Mouse (Mus musculus) kidney, embryonic 16.5 days (tissue): Measurements from ENCODE around the gene Strbp. TPM values are rescaled to one million over a fixed set of nuclear protein-coding genes. Genes with fewer than 3 reads are reported as not detected.

Experiments used
- ATAC-seq: fragments of 200-750 bp; cut with Nextera tagmentation; 2 replicates; pipeline ENCODE4 v1.8.0; 2017; ENCODE audit warnings: moderate TSS enrichment; ENCODE audit not compliant: low FRiP score, low TSS enrichment
- H3K27ac ChIP-seq: fragments of 300-500 bp; sonication (generic); 2 replicates; pipeline ENCODE4 v1.5.1; 2014; ENCODE audit warnings: low read length
- H3K27me3 ChIP-seq: fragments of 300-500 bp; sonication (generic); 2 replicates; pipeline ENCODE4 v1.6.1; 2014; ENCODE audit warnings: low read length, control low read depth, mixed read lengths; ENCODE audit not compliant: insufficient read depth
- H3K36me3 ChIP-seq: fragments of 300-500 bp; sonication (generic); 2 replicates; pipeline ENCODE4 v1.6.1; 2014; ENCODE audit warnings: low read length, control low read depth, mixed read lengths; ENCODE audit not compliant: insufficient read depth
- H3K4me1 ChIP-seq: fragments of 300-500 bp; sonication (generic); 2 replicates; pipeline ENCODE4 v1.6.1; 2014; ENCODE audit warnings: low read length, control low read depth, mixed read lengths; ENCODE audit not compliant: insufficient read depth
- H3K4me2 ChIP-seq: fragments of 300-500 bp; sonication (generic); replicated peaks from 2 replicates; pipeline ENCODE4 v1.6.1; 2014; ENCODE audit warnings: low read depth, low read length
- H3K4me3 ChIP-seq: fragments of 300-500 bp; sonication (generic); 2 replicates; pipeline ENCODE4 v1.5.1; 2014; ENCODE audit warnings: mild to moderate bottlenecking, low read length
- H3K9ac ChIP-seq: fragments of 300-500 bp; sonication (generic); replicated peaks from 2 replicates; pipeline ENCODE4 v1.6.1; 2014; ENCODE audit warnings: low read length
- H3K9me3 ChIP-seq: fragments of 300-500 bp; sonication (generic); 2 replicates; pipeline ENCODE4 v1.6.1; 2016; ENCODE audit warnings: low read length, control low read depth
- WGBS: fragments of 180-500 bp; shearing (Covaris S2); extraction: QIAGEN DNeasy Blood & Tissue Kit; methylation state at CpG from one replicate; pipeline ENCODE4 v1.1.7; 2014; 5-methylcytosine and 5-hydroxymethylcytosine counted together
- polyA plus RNA-seq: library from polyadenylated mRNA; unstranded; fragments of >200 nt; fragmentation: Nextera tagmentation; extraction: Ambion mirVana; gene quantifications from 2 replicates; pipeline ENCODE4 v1.2.1, GENCODE M21; 2015

The Strbp gene
- polyA plus RNA-seq, 1 experiment from 2014 or later: 38.7 TPM

DNA sequence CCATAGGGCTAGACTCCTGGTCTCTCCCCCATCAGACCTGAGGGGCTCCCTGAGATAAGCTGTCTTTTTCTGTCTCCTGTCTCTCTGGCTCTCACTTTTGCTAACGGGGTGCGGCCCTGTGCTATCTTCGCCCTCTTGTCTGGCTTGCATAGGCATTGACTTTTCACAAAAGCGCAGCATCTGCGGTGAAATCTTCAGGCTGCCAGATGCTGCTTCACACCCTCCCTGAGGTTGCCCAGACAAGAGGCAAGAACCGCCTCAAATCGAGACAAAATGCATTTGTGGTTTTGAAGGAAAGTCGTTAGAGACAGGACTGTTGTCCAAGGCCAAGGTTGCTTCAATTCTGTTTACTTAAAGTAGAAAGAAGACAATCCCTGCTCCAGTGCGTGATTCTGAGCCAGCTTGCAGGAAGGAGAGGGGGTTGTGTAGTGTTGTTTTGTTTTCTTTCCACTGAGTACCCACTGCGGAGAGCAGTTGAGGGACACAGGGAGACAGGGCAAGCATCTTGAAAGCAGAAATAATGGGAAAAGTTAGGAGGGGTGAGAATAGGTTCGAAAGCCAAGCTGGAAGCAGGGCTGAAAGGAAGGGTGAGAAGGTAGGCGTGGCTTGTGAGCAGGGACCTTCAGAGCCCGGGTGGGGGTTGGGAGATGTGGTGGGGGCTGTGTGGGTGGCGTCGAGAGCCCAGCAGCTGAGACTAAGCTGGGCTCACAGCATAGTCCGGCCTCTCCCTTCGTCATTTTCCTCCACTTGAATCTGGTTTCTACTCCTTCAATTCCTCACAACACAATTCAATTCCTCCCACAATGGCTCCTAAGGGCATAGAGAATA is 31.5 kb upstream of the Strbp start:
- Histone ChIP-seq H3K36me3 (no peaks in the 10 kb centered on the region), H3K4me2 (peak overlapping the region; percentile 46), H3K4me1 (peaks cover 10% of the 10 kb centered on the region), H3K9ac (0 out of 2 replicates have a peak overlapping the region, but pooled peaks have one; percentile 25), H3K9me3 (no peaks in the 10 kb centered on the region), H3K4me3 (peak overlapping the region; percentile 12; the same call in 1 of the 2 replicates), H3K27me3 (no peaks in the 10 kb centered on the region), H3K27ac (no peak overlapping the region)
- 24% methylated on average over 17 of the region's 17 CpGs for WGBS
- peak; percentile 78 for ATAC-seq

- Histone ChIP-seq H3K27me3 (no peaks in the 10 kb centered on the region), H3K9me3 (no peaks in the 10 kb centered on the region), H3K27ac (no peak overlapping the region), H3K4me3 (no peak overlapping the region), H3K4me2 (no peak overlapping the region), H3K36me3 (no peaks in the 10 kb centered on the region), H3K4me1 (peaks cover 10% of the 10 kb centered on the region), H3K9ac (no peak overlapping the region)
- 84% methylated on average over 5 of the region's 5 CpGs for WGBS
- no peak for ATAC-seq
Observed at GRCm38 (mm10) chr2:37731241-37731801, 27.7 kb upstream of the Strbp start.

DNA sequence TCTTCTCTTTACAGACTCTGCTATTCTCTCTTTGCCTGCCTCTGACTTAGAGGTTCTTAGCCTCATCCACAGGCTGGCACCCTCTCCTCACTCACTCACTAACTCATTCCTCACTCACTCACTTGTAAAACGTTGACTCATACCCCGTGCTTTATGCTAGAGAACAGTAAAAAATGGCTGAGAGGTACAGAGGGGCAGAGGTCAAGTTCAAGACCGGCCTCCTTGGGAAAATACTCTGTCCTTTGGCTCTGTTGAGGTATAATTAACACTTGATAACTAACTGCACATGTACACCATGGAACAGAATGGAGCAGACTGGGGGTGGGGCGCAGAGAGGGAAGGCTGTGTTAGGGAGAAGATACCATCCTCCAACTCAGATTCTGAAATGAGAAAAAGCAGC is 20.6 kb upstream of the Strbp start:
- Histone ChIP-seq H3K9me3 (no peaks in the 10 kb centered on the region), H3K27me3 (no peaks in the 10 kb centered on the region), H3K4me2 (no peak overlapping the region), H3K4me1 (no peaks in the 10 kb centered on the region), H3K9ac (no peak overlapping the region), H3K36me3 (no peaks in the 10 kb centered on the region), H3K27ac (no peak overlapping the region), H3K4me3 (no peak overlapping the region)
- WGBS: 44% methylated on average over 4 of the region's 4 CpGs
- ATAC-seq: 0 out of 2 replicates have a peak, but pooled peaks have one; percentile 63

DNA sequence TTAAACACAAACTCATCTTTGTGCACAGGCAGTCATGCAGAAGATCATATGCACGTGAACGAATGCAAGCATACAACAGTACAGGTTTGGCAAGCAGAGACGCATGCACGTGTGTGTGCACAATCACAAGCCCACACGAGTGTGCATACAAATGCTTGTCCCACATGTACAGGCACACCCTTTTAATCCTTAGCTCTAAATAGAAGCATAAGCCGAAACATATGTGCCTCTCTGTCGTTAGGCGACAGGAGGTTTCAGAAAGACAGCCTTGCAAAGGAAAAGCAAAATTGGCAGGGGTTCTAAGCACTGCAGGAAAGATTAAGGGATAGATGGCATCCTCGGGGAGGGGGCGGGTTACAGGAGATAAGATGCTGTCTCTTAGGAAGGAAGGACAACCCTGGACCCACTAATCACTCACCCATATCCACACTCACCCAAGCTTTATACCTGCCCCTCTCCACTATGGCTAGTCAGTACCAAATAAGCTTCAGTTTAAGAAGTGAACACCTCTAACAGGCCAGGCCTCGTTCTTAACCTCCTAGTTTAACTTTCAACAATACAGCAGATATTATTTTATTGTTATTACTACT is 19.9 kb upstream of the Strbp start:
- H3K4me1 ChIP-seq: no peaks in the 10 kb centered on the region

GRCm38 (mm10) chr2:37722674-37723465 is 19.2 kb upstream of the Strbp start:
- H3K4me2 ChIP-seq: no peak overlapping the region
- no peaks in the 10 kb centered on the region for H3K36me3 ChIP-seq
- no peak overlapping the region for H3K9ac ChIP-seq
- no peak overlapping the region for H3K27ac ChIP-seq
- no peak for ATAC-seq
- WGBS: 79% methylated on average over 14 of the region's 14 CpGs
- no peak overlapping the region for H3K4me3 ChIP-seq
- no peaks in the 10 kb centered on the region for H3K4me1 ChIP-seq
- H3K27me3 ChIP-seq: no peaks in the 10 kb centered on the region
- no peaks in the 10 kb centered on the region for H3K9me3 ChIP-seq

More for the DNA sequence above, 19.9 kb upstream of the Strbp start:
- H3K4me3 ChIP-seq: no peak overlapping the region
- H3K27me3 ChIP-seq: no peaks in the 10 kb centered on the region
- H3K4me2 ChIP-seq: no peak overlapping the region
- H3K36me3 ChIP-seq: no peaks in the 10 kb centered on the region
- no peak for ATAC-seq
- no peaks in the 10 kb centered on the region for H3K9me3 ChIP-seq
- no peak overlapping the region for H3K9ac ChIP-seq
- no peak overlapping the region for H3K27ac ChIP-seq
- 76% methylated on average over 11 of the region's 11 CpGs for WGBS

DNA sequence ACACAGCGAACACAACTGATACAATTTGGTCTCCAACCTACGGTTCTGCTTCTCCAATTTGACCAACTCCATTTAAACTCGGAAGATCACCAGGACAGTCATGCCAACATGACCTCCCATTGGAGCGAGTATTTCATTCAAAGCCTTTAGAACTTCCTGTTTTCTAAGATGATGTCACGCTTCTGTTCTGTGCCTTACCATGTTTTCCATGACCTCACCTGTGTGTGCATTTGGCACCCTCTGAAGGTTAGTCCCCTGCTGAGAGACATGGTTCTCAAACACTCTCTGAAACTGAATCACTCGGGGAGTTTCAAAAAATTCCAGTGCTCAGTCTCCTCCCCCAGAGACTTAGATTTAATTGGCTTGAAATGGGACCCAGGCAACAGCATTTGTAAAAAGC is 12.6 kb upstream of the Strbp start:
- Histone ChIP-seq H3K4me3 (no peak overlapping the region), H3K4me1 (no peaks in the 10 kb centered on the region), H3K27ac (no peak overlapping the region), H3K4me2 (no peak overlapping the region), H3K36me3 (no peaks in the 10 kb centered on the region), H3K9me3 (no peaks in the 10 kb centered on the region), H3K27me3 (no peaks in the 10 kb centered on the region), H3K9ac (no peak overlapping the region)
- 79% methylated on average over 6 of the region's 6 CpGs for WGBS
- no peak for ATAC-seq

DNA sequence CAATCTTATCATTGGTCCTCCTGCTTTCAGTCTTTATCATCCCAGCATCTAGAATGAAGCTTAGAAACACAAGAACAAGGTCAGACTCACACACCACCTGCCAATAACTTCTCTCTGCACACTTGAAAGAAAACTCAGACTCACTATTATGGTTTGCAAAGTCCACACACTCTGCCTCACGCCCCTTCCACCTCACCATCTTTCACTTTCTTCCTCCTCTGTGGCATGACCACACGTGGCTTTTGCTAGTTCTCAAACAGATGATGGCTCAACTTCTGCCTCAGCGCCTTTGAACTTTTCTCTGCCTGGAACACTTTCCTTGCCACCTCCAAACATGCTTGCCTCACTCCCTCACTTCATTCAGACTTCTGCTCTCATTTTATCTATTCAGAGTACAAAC is 11.7 kb upstream of the Strbp start:
- Histone ChIP-seq H3K9ac (no peak overlapping the region), H3K27me3 (no peaks in the 10 kb centered on the region), H3K9me3 (no peaks in the 10 kb centered on the region), H3K4me3 (no peak overlapping the region), H3K36me3 (no peaks in the 10 kb centered on the region), H3K4me2 (no peak overlapping the region), H3K27ac (no peak overlapping the region), H3K4me1 (no peaks in the 10 kb centered on the region)
- WGBS: 79% methylated on average over 3 of the region's 3 CpGs
- ATAC-seq: no peak

DNA sequence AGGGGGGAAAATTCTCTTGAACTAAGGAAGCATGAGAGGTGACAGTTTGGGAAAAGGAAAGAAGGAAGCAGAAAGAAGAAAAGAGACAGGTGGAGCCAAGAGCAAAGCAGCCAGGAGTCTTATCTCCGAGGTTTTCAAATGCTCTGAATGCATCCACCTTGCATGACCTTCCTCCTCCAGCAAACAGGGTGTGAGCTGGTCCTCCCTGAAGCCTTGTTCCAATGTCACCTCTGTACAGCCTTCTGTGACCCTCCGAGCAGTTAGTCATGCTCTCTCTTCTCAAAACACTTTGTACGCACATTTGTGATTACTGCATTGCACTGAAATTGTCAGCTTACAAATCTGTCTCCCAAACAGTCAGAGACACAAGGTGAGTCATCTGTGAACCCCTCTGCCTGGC is 9.4 kb upstream of the Strbp start:
- Histone ChIP-seq H3K9ac (no peak overlapping the region), H3K4me3 (no peak overlapping the region), H3K4me2 (no peak overlapping the region), H3K4me1 (no peaks in the 10 kb centered on the region), H3K36me3 (no peaks in the 10 kb centered on the region), H3K27ac (no peak overlapping the region), H3K27me3 (no peaks in the 10 kb centered on the region), H3K9me3 (no peaks in the 10 kb centered on the region)
- ATAC-seq: no peak
- 64% methylated on average over 3 of the region's 3 CpGs for WGBS

DNA sequence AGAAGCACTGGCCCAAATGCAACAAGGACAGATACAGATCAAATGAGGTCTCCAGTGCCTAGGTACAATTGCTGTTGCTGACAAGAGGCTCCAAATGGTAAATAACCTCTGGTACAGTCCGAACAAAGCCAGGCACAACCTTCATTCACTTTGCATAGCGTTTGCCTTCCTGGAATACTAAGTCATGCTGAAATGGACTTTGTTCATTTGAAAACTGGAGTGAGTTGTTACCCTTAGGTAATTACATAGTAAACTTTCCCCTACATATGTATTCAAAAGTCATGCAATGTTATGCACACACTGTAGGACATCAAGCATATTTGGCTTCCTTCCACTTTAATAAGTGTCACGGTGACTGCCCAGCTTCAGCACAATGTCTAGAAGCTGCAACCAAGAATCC is 5.2 kb upstream of the Strbp start:
- WGBS: 84% methylated on average over 3 of the region's 3 CpGs

More for the DNA sequence above, 5.2 kb upstream of the Strbp start:
- H3K27me3 ChIP-seq: no peaks in the 10 kb centered on the region
- ATAC-seq: no peak
- 0 out of 2 replicates have a peak, but pooled peaks cover 4% of the 10 kb centered on the region for H3K4me1 ChIP-seq
- no peak overlapping the region for H3K4me3 ChIP-seq
- H3K36me3 ChIP-seq: no peaks in the 10 kb centered on the region
- no peaks in the 10 kb centered on the region for H3K9me3 ChIP-seq
- H3K9ac ChIP-seq: no peak overlapping the region
- no peak overlapping the region for H3K27ac ChIP-seq
- H3K4me2 ChIP-seq: no peak overlapping the region
